Mouse (Mus musculus): ENCODE measurements around the gene Tex44. TPM values are rescaled to one million over a fixed set of nuclear protein-coding genes. Genes with fewer than 3 reads are reported as not detected.

The Tex44 gene
- total RNA-seq, 1 experiment from 2014 or later: not detected

DNA sequence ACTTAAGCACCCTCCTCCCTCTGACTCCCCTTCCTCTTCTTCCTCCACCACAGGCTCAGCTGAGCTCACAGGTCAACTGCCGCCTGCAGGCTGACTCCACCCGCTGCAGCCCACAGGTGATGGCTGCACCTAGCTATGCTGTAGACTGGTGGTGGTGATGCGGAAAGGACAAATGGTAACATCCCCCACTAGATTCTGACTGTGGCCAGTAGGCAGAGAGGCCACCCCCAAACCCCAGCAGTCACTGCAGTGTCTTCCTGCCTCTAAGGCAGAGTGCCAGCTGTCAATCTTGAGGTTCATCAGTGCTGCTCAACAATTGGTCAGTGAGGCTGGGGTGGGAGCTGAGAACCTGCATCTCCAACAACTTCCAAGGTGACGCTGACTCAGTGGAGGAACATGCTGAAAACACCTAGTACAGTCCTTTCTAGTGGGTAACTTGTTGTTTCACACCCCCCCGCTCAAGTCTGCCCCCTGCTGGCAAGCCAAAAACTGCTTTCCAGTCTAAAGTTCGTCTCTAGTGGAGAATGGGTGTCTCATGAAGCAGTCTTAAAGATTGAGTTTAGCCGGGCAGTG is 10.4 kb upstream of the Tex44 start:
- ATAC-seq (replicated peaks; ENCODE audit: insufficient number of reproducible peaks, low FRiP score, low TSS enrichment, poor library complexity, severe bottlenecking): peak; percentile 37; the same call in 1 of the 2 replicates

DNA sequence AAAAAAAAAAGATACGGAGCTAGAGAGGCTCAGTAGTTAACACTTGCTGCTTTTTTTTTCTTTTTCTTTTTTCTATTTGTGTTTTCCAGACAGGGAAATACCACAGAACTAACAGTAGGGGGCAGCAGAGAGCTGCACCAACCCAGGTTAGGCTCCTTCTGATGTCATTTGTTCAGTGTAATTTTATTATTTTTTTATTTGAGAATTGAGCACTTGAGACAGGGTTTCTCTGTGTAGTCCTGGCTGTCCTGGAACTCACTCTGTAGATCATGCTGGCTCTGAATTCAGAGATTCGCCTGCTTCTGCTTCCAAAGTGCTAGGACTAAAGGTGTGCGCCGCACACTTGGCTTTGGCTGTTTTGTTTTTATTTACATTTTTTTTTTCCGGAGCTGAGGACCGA is 9.8 kb upstream of the Tex44 start:
- ATAC-seq (replicated peaks; ENCODE audit: insufficient number of reproducible peaks, low FRiP score, low TSS enrichment, poor library complexity, severe bottlenecking): no peak; the same call in 1 of the 2 replicates

DNA sequence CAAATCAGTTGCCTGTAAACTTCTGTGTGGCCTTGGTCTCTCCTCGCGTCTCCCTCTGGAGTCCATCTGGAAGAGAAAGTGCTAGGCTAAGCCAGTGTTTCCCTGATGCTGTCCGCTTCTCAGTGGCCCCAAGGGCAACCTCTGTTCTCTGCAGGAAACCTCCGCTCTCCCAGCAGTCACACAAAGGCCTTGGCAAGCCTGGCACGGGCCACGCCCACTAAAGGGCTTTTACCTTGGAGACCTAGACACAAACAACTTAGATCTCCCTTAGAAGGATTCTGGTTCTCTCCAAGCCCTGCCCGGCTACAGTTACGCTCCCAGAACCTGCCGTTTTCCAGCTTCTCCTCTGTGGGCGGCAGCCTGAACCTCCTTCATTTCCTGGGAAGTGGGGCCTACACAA is 5.1 kb upstream of the Tex44 start:
- no peak for ATAC-seq (replicated peaks; ENCODE audit: insufficient number of reproducible peaks, low FRiP score, low TSS enrichment, poor library complexity, severe bottlenecking)

DNA sequence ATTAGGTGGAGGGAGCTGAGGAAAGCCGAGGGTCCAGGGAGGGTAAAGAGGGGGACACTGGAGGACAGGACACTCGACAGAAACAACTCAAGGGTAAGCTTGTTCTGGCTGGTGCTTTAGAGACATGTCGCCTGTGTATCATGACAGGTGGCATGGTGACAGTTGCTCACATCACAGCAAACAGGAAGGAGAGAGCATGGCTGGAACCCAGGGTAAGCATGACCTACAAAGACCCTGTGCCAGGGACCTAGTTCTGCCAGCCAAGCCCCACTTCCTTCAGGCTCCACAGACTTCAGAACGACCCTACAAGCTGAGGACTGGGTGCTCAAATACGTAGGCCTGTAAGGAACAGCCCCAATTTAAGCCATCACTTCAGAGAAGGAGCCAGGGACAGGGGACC is 2.2 kb upstream of the Tex44 start:
- no peak for ATAC-seq (replicated peaks; ENCODE audit: insufficient number of reproducible peaks, low FRiP score, low TSS enrichment, poor library complexity, severe bottlenecking)

DNA sequence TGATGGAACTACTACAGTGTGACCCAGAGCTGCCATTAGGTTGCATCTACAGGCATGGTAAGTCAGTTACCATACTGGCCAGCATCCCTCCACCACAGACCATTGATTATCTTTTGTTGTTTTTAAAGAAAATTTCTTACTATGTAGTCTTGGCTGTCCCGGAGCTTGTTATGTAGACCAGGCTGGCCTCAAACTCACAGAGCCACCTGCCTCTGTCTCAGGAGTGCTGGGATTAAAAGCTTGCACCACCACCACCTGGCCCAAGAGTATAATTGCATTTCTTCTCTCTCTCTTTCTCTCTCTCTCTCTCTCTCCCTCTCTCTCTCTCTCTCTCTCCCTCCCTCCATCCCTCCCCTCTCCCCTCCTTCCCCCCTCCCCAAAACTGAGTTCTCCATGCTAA is 1.8 kb upstream of the Tex44 start:
- no peak for ATAC-seq (replicated peaks; ENCODE audit: insufficient number of reproducible peaks, low FRiP score, low TSS enrichment, poor library complexity, severe bottlenecking)

DNA sequence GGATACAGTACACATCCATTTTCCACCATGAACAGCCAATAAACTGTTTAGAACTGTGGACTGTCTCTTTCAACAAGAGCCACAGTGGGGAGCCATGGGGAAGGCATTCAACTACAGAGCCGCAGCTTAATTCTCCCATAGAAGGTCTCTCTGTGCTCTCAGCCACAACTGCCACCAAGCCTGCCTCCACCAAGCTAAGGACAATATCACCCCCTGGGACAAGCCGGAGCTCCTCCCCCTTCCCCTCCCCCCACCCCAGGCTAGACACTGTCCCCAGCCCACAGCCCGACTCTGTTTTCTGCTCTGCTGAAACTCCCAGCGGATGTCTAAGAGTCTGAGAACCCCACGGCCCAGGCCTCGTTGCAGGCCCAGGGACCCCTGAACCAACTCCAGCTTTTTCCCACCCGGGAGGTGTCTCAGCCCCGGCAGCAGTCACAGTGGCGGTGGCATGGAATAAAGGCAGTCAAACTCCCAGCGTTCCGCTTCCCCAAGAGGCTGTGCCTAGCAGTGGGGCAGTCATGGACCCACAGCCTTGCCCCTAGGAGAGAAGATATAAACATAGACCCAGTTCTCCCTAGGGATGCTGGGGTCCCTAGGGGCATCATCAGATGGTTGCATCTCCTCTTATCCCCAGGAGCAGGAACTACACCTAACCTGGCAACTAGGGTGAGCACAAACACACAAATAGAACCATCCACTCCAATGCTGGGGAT is 1.1 kb upstream of the Tex44 start:
- no peak for ATAC-seq (replicated peaks; ENCODE audit: insufficient number of reproducible peaks, low FRiP score, low TSS enrichment, poor library complexity, severe bottlenecking)

DNA sequence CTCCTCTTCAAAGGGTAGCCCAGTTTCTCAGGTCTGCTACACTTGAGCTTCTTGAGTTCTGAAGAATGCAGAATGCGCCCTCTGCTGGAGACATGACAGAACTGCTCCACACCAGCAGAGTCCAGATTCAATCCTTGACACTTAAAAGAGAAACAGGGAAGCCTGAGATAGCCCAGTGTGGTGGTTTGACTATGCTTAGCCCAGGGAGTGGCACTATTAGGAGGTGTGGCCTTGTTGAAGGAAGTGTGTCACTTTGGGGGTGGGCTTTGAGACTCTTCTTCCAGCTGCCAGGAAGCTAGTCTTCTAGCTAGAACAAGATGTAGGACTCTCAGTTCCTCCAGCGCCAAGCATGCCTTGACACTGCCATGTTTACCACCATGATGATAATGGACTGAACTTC is 3.9 kb downstream of the Tex44 start:
- peak; percentile 61 for ATAC-seq (replicated peaks; ENCODE audit: insufficient number of reproducible peaks, low FRiP score, low TSS enrichment, poor library complexity, severe bottlenecking)

DNA sequence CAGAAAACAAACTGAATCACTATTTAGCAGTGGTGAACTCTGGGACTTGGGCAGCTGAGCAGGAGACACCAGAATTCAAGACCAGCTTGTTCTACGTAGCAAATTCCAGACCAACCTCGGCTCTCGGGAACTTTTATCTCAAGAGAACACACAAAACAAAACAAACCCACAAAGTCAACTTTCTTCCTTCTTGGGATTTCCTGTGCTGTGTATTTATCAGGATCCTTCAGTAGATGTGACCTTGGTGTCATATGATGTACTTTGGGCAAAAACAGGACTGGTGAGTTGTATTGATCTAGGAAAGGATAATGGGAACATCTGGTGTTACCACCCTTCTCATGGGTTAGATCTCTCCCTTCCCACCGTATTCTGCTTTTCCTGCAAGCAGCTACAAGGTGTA is 6.6 kb downstream of the Tex44 start:
- ATAC-seq (replicated peaks; ENCODE audit: insufficient number of reproducible peaks, low FRiP score, low TSS enrichment, poor library complexity, severe bottlenecking): no peak

DNA sequence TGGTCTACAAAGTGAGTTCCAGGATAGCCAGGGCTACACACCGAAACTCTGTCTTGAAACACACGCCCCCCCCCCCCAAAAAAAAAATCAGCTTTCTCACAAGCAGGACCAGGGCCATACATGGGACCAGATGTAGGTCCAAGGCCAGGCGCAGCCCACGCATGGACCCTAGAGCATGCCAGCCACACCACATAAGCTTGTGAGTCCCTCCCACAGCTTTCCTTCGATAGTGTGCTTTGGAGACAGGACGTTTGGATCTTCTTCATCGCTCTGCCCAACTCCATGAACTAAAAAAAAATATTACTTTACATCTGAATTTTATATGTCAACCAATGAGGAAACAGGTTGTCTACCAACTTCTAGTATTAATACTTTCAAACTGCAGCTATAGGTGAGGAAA is 7.2 kb downstream of the Tex44 start:
- no peak for ATAC-seq (replicated peaks; ENCODE audit: insufficient number of reproducible peaks, low FRiP score, low TSS enrichment, poor library complexity, severe bottlenecking)

DNA sequence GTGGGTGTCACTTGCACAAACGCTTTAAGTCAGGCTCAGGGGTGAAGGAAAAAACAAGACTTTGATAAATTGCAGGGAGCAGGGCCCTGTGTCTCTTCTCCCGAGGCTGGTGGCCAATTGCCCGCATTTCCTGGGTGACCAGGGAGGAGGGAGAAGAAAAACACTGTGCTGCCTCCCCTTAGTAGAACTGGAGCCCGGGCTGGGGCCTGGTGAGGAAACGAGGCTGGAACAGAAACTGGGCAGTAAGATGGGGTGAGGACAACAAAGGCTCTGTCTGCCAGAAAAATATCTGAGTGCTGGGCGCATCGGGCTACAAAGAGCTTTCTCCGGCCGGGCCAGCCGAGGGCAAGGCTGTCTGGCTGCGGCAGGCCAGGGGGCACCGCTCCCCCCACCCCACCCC is 7.9 kb downstream of the Tex44 start:
- peak; percentile 30 for ATAC-seq (replicated peaks; ENCODE audit: insufficient number of reproducible peaks, low FRiP score, low TSS enrichment, poor library complexity, severe bottlenecking)

DNA sequence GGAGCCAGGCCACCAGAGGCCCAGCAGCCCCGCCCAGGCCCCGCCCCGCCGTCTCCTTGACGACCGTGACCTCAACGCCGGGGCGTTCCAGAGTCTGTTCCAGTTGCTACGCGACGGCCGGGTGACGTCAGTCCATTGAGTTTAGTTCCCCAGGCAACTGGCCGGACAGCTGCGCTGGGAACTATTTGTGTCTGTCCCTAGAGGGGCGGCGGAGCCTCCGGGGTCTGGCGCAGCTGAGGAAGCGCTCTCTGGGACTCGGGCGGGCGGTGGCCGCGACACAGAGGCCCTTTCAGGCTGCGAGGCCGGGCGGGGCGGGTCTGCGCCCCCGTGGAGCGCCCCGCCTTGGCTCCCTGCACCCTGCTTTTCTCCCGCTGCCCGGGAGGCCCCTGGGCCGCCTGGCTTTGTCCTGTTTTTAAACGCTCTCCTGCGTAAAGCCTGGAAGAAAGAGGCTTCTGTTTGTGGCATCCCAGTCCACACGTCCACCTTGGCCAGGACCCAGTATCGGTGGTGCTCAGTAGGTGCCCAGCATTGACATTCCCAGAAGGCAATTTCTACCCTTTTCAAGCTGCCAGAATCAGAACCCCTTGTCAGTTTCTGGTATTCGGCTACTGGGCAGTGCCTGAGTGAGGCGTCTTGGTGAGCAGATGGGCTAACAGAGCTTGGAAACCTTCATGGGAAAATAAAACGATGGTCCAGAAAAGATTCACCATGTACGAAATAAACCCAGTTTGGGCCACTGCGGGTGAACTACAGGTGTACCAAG is 8.5 kb downstream of the Tex44 start:
- peak; percentile 89 for ATAC-seq (replicated peaks; ENCODE audit: insufficient number of reproducible peaks, low FRiP score, low TSS enrichment, poor library complexity, severe bottlenecking)

DNA sequence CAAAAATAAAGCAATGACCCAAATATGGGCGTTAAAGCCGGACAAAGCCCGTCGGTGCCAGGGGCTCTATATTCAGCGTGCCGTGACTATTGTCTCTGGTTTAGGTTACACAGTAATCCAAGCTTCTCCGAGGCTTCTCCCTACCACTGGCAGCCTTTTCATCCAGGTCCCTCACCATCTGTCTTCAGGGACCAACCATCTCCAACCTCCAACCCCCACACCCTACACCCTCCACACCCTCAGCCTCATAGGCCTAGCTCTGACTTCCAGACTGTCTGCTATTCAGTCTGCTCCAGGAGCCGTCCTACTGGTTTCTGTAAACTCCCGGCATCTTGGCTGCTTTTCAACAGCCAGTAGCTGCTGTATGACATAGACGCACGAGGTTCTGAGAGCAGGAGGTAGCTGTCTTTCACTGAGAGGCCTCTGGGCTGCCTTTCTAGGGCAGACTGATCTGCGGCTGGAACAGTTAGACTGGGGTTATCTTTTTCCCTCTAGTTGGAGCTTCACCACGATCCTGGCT is 9.2 kb downstream of the Tex44 start:
- ATAC-seq (replicated peaks; ENCODE audit: insufficient number of reproducible peaks, low FRiP score, low TSS enrichment, poor library complexity, severe bottlenecking): no peak

DNA sequence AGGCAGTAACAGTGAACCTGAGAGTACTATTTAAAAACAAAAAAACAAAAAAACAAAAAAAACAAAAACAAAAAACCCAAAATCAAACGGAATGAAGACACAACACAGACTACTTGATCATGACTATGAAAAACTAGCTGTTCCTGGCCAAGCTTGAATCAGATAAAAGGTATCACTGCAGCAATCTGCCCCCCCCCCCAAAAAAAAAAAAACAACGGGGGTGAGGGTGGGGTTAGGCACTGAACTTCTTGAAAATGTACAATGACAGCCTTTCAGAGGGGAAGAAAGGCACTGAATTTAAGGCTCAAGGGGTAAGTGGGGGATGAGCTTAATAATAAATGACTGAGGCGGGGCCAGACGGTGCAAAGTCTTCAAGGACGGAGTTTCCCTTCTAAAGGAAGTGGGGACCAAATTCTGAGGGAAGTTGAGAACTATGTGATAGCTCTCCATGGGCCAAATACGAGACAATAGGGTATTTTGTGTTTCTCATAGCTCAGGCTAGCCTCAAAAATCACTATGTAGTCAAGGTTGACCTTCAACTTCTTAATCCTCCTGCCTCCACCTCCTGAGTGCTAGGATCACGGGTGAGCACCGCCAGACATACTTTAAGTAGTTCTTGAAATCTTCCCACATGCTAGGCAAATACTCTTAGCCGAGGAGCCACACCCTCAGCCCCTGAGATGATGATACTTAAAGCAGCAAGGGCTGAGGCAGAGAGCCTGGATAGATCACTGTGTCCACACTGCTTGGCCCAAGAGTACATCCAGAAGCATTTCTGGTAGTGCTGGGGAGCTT is 11.3 kb downstream of the Tex44 start:
- ATAC-seq (replicated peaks; ENCODE audit: insufficient number of reproducible peaks, low FRiP score, low TSS enrichment, poor library complexity, severe bottlenecking): no peak

DNA sequence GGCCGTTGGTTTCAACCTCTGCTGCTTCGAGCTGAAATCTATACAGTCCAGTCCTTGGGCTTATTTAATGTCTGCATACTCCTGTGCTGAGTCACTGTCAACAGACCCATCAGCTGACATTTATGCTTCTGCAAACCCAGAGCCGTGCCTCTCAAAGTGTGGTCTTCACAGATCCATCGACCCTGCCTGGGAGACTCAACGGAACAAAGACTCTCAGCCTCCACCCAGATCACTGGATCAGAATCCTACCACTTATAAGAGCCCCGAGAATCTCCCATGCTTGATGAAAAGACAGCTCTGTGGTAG is 11.8 kb downstream of the Tex44 start:
- ATAC-seq (replicated peaks; ENCODE audit: insufficient number of reproducible peaks, low FRiP score, low TSS enrichment, poor library complexity, severe bottlenecking): no peak

DNA sequence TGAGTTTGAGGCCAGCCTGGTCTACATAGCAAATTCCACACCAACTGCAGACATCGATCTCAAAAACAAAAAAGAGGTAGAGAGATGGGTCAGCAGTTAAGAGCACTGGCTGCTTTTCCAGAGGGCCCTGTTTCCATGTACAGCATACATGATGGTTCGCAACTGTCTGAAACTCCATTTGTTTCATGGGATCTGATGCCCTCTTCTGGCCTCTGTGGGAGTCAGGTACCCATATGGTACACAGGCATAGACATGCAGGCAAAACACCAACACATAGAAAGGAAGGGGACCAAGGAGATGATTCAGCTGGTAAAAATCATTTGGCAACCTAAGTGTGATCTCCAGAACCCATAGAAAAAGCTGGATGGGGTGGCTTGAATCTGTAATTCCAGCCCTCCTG is 12.4 kb downstream of the Tex44 start:
- no peak for ATAC-seq (replicated peaks; ENCODE audit: insufficient number of reproducible peaks, low FRiP score, low TSS enrichment, poor library complexity, severe bottlenecking)

DNA sequence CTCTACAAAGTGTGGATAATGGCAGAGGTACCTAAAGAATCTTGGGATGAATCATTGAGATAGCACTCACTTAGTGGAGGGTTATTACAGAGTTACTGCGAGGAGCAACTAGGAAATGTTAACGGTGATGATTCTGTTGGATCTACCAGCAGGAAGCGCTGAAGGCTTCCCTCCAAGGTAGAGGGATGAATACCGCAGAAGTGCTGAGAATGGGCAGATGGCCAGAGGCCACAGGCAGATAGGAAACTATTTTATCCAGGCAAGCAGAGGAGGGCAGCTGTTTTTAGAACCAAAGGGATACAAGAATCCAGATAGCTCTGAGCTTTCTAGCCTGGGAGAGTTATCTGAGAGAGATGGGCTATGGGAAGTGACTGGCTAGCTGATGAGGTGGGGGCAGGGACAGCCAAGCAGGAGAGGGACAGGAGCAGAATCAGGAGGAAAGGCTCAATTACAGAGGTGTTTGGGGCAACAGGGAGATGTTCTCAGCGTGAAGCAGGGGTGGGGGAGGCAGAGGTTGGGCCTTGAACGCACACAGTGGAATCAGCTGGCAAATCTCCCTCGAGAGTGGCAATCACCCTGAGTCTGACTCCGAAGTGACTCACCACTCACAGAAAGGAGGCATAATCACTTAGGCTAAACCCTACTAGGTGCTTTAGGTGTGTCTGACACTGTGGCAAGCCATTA is 13.5 kb downstream of the Tex44 start:
- no peak for ATAC-seq (replicated peaks; ENCODE audit: insufficient number of reproducible peaks, low FRiP score, low TSS enrichment, poor library complexity, severe bottlenecking)

DNA sequence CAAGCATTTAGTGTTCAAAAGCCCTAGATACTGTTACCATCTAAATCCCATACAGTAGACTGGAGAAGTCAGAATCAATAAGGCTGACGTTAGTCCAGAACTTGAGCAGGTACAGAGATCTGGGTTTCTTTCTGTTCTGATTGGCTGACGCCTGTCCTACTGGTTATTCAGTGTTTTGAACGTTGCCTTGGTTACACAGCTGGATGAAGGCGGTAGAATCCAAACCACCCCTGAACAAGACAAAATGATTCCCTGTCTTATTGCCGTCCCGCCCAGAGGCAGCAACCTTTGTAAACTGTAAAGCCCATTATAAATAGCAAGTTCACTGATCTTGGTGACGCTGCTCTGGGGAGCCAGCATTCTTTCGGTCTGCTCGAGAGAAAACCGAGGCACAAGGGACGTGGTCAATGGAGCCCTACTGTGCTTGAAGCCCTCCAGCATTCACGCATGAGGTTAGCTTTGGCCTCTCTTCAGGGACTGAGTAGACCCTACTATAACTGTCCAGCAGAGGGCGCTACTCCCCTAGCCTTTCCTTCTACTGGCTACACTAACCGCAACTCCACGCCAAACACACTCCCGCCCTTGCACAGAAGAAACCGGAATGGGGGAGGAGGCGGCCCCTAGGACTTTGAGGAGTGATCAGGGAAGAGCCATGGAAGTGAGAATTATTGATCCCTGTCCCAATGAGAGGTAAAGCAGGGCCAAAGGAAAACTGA is 14.2 kb downstream of the Tex44 start:
- peak; percentile 68 for ATAC-seq (replicated peaks; ENCODE audit: insufficient number of reproducible peaks, low FRiP score, low TSS enrichment, poor library complexity, severe bottlenecking)

All from monocyte, adult 5-6 weeks (primary cell).